Mouse (Mus musculus) embryonic facial prominence, embryonic 12.5 days (tissue): ENCODE measurements at regions not wholly inside any gene's neighbourhood (a gene's known extent, or its start where the extent isn't known, plus 50 kb on each side); places are given as distances from the start of the nearest gene placed in this dataset.

ENCODE experiments used
- ATAC-seq: fragments of 200-750 bp; cut with Nextera tagmentation; 2 replicates; pipeline ENCODE4 v1.8.0; 2017; ENCODE audit not compliant: insufficient number of reproducible peaks, insufficient read depth, low FRiP score, low TSS enrichment
- H3K27ac ChIP-seq: fragments of 300-500 bp; sonication (generic); 2 replicates; pipeline ENCODE4 v1.5.1; 2016; ENCODE audit warnings: mild to moderate bottlenecking
- H3K27me3 ChIP-seq: fragments of 300-500 bp; sonication (generic); 2 replicates; pipeline ENCODE4 v1.6.1; 2016; ENCODE audit warnings: mild to moderate bottlenecking, moderate library complexity
- H3K36me3 ChIP-seq: fragments of 300-500 bp; sonication (generic); 2 replicates; pipeline ENCODE4 v1.6.1; 2016; ENCODE audit warnings: mild to moderate bottlenecking
- H3K4me1 ChIP-seq: fragments of 300-500 bp; sonication (generic); 2 replicates; pipeline ENCODE4 v1.6.1; 2016
- H3K4me2 ChIP-seq: fragments of 300-500 bp; sonication (generic); replicated peaks from 2 replicates; pipeline ENCODE4 v1.6.1; 2016; ENCODE audit warnings: mild to moderate bottlenecking, moderate library complexity
- H3K4me3 ChIP-seq: fragments of 300-500 bp; sonication (generic); 2 replicates; pipeline ENCODE4 v1.5.1; 2016; ENCODE audit warnings: mild to moderate bottlenecking
- H3K9ac ChIP-seq: fragments of 300-500 bp; sonication (generic); 2 replicates; pipeline ENCODE4 v1.6.1; 2016; ENCODE audit warnings: mild to moderate bottlenecking, moderate library complexity
- H3K9me3 ChIP-seq: fragments of 300-500 bp; sonication (generic); 2 replicates; pipeline ENCODE4 v1.6.1; 2016; ENCODE audit warnings: mild to moderate bottlenecking, moderate library complexity
- WGBS: fragments of 180-500 bp; shearing (Covaris S2); methylation state at CpG from one replicate; pipeline ENCODE4 v1.1.7; 2016; 5-methylcytosine and 5-hydroxymethylcytosine counted together

DNA sequence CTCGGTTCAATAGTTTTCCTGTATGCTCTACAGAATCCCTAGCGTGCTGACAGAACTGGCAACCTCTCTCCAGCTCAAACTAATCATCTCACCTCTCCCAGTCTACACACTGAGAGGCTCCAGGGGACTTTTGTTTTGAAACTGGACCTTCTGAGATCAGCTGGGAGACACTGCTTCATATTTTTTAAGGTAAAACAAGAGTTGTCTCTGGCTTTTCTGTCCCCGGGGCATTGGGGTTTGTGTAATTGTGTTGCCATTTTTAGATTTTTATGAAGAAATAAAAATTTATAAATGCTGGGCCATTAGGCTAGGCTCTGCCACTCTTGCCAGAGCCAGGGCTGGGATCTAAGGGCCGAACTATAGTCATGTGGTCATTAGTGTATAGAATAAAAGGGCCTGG, 179.8 kb upstream of the Cdh5 start:
- ATAC-seq: no peak
- Histone ChIP-seq H3K4me2 (no peak overlapping the region), H3K9ac (no peak overlapping the region), H3K36me3 (no peaks in the 10 kb centered on the region), H3K4me3 (no peak overlapping the region), H3K27me3 (no peaks in the 10 kb centered on the region), H3K4me1 (no peaks in the 10 kb centered on the region), H3K9me3 (no peaks in the 10 kb centered on the region), H3K27ac (no peak overlapping the region)
- 82% methylated on average over 4 of the region's 4 CpGs for WGBS

DNA sequence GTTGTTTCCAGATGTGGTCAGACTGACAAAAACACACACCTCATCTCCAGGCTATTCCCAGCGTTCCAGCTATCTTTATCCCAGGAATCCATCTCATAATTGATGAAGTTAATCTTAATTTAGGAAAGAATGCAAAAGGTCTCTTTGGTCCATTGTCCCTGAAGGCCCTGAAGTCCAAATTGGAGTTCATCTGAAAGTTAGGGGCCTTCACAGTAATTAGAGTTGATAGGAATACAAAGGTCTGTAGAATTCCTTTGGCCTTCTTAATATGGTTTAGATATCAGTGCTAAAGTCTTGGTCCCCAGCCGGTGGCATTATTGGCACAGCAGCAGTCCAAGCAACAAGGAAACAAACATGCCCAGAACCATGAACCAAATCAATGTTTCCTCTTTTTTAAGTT, 178.7 kb upstream of the Cdh5 start:
- WGBS: 44% methylated on average over 2 of the region's 2 CpGs
- H3K27me3 ChIP-seq: no peaks in the 10 kb centered on the region
- no peak overlapping the region for H3K9ac ChIP-seq
- no peaks in the 10 kb centered on the region for H3K9me3 ChIP-seq
- no peaks in the 10 kb centered on the region for H3K36me3 ChIP-seq
- no peak overlapping the region for H3K4me2 ChIP-seq
- no peak overlapping the region for H3K4me3 ChIP-seq
- H3K27ac ChIP-seq: no peak overlapping the region
- ATAC-seq: no peak
- no peaks in the 10 kb centered on the region for H3K4me1 ChIP-seq

GRCm38 (mm10) chr8:103932681-103933080, 168.7 kb upstream of the Cdh5 start:
- Histone ChIP-seq H3K4me3 (no peak overlapping the region), H3K27ac (no peak overlapping the region), H3K4me2 (no peak overlapping the region), H3K36me3 (no peaks in the 10 kb centered on the region), H3K27me3 (no peaks in the 10 kb centered on the region), H3K9me3 (no peaks in the 10 kb centered on the region), H3K4me1 (no peaks in the 10 kb centered on the region), H3K9ac (no peak overlapping the region)
- no peak; the same call in 1 of the 2 replicates for ATAC-seq
- 18% methylated on average over 1 of the region's 1 CpGs for WGBS

DNA sequence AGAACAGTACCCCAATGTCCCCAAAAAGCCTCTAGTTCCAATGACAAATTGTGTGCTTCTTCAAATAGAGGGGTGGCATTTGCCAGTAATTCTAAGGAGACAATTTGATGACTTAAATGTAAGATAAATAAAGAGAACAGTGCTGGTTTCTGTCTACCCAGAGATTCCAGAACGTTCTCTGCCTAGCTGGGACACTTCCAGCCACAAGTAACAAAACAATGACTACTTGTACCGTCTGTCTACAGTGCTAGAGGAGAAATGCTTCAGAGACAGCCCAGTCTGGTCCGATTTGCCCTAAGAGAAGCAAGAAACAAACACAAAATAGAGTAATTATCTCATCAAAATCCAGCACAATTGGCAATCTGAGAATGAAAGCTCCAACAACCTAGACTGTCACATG, 164.9 kb upstream of the Cdh5 start:
- Histone ChIP-seq H3K27ac (no peak overlapping the region), H3K27me3 (no peaks in the 10 kb centered on the region), H3K4me1 (0 out of 2 replicates have a peak, but pooled peaks cover 3% of the 10 kb centered on the region), H3K4me2 (no peak overlapping the region), H3K9ac (no peak overlapping the region), H3K36me3 (no peaks in the 10 kb centered on the region), H3K9me3 (peaks cover under 1% of the 10 kb centered on the region; the same call in 1 of the 2 replicates), H3K4me3 (no peak overlapping the region)
- ATAC-seq: no peak
- 69% methylated on average over 3 of the region's 3 CpGs for WGBS

GRCm38 (mm10) chr8:103938283-103939230, 162.9 kb upstream of the Cdh5 start:
- H3K27ac ChIP-seq: no peak overlapping the region
- H3K27me3 ChIP-seq: no peaks in the 10 kb centered on the region
- H3K4me1 ChIP-seq: 0 out of 2 replicates have a peak, but pooled peaks cover 3% of the 10 kb centered on the region
- H3K9ac ChIP-seq: no peak overlapping the region
- H3K36me3 ChIP-seq: no peaks in the 10 kb centered on the region
- peaks cover 4% of the 10 kb centered on the region; the same call in 1 of the 2 replicates for H3K9me3 ChIP-seq
- no peak for ATAC-seq
- H3K4me3 ChIP-seq: no peak overlapping the region
- 50% methylated on average over 11 of the region's 11 CpGs for WGBS
- no peak overlapping the region for H3K4me2 ChIP-seq

GRCm38 (mm10) chr8:103940958-103941532, 160.4 kb upstream of the Cdh5 start:
- H3K27me3 ChIP-seq: no peaks in the 10 kb centered on the region
- 0 out of 2 replicates have a peak, but pooled peaks cover 3% of the 10 kb centered on the region for H3K4me1 ChIP-seq
- H3K4me3 ChIP-seq: no peak overlapping the region
- WGBS: 86% methylated on average over 6 of the region's 6 CpGs
- H3K27ac ChIP-seq: no peak overlapping the region
- H3K9me3 ChIP-seq: peaks cover 4% of the 10 kb centered on the region; the same call in 1 of the 2 replicates
- ATAC-seq: no peak
- H3K9ac ChIP-seq: no peak overlapping the region
- H3K36me3 ChIP-seq: no peaks in the 10 kb centered on the region
- H3K4me2 ChIP-seq: no peak overlapping the region

DNA sequence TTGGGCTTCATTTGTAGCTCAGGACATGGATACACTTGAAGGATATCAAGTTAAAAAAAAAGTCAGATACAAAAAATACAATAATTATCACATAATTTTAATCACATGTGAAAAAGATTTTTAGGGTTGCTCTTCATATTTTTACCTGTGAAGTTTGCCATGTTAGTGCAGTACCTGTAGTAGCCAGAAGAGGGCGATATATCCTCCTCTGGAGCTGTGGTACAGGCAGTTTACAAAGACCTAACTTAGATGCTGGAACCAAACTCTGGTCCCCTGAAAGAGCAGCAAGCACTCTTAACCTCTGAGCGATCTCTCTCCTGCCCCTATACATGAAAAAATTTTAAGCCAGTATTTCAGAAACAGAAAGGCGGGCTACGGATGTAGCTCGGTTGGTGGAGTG, 153.0 kb upstream of the Cdh5 start:
- H3K4me2 ChIP-seq: no peak overlapping the region
- no peaks in the 10 kb centered on the region for H3K36me3 ChIP-seq
- WGBS: 80% methylated on average over 5 of the region's 5 CpGs
- no peaks in the 10 kb centered on the region for H3K27me3 ChIP-seq
- no peak overlapping the region for H3K9ac ChIP-seq
- no peaks in the 10 kb centered on the region for H3K9me3 ChIP-seq
- no peak overlapping the region for H3K4me3 ChIP-seq
- H3K27ac ChIP-seq: no peak overlapping the region
- ATAC-seq: no peak
- H3K4me1 ChIP-seq: no peaks in the 10 kb centered on the region

- no peaks in the 10 kb centered on the region for H3K4me1 ChIP-seq
- no peaks in the 10 kb centered on the region for H3K36me3 ChIP-seq
- 63% methylated on average over 4 of the region's 4 CpGs for WGBS
- H3K9ac ChIP-seq: no peak overlapping the region
- no peak for ATAC-seq
- H3K4me3 ChIP-seq: no peak overlapping the region
- no peak overlapping the region for H3K4me2 ChIP-seq
- H3K27me3 ChIP-seq: no peaks in the 10 kb centered on the region
- H3K27ac ChIP-seq: no peak overlapping the region
- H3K9me3 ChIP-seq: no peaks in the 10 kb centered on the region
These were observed 151.0 kb upstream of the Cdh5 start for GRCm38 (mm10) chr8:103950460-103950859.

GRCm38 (mm10) chr8:103953586-103953985, 147.8 kb upstream of the Cdh5 start:
- Histone ChIP-seq H3K4me1 (no peaks in the 10 kb centered on the region), H3K4me3 (no peak overlapping the region), H3K27ac (no peak overlapping the region), H3K27me3 (no peaks in the 10 kb centered on the region), H3K9ac (no peak overlapping the region), H3K36me3 (no peaks in the 10 kb centered on the region), H3K4me2 (no peak overlapping the region), H3K9me3 (no peaks in the 10 kb centered on the region)
- no peak for ATAC-seq
- 86% methylated on average over 2 of the region's 2 CpGs for WGBS

DNA sequence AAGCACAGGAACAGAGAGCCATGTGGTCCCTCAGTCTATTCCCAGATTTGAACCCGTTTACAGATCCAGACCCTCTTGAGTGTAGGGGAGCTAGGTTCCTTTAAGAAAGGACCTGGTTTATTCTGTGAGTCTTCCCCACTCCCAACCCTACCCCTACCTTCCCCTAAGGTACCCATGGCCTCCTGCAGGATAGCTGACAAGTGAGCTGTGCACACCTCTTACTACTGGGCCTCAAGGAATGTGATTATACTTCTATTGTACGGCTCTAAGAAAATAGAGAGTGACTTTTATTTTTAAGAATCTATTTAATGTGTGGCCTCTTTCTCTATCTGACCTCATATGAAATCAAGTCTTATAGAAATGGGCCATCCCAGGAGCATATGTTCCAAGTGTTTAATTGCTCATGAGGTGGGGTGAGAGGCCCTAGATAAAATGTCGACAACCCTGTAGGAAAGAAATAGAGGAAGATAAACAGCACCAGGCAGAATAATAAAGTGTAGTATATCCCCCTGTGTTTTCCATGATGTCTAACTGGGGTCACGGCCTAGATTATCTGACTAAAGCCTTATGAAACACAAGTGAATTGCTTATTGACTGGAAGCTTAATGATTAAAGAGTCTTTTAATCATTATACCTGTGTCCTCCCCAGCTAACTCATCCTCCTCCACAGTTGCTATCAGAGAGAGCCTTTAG, 145.7 kb upstream of the Cdh5 start:
- ATAC-seq: no peak
- 87% methylated on average over 4 of the region's 4 CpGs for WGBS
- no peak overlapping the region for H3K4me3 ChIP-seq

GRCm38 (mm10) chr8:103964293-103964918, 137.0 kb upstream of the Cdh5 start:
- Histone ChIP-seq H3K27me3 (no peaks in the 10 kb centered on the region), H3K27ac (no peak overlapping the region), H3K4me2 (no peak overlapping the region), H3K36me3 (no peaks in the 10 kb centered on the region), H3K4me1 (no peaks in the 10 kb centered on the region), H3K4me3 (no peak overlapping the region), H3K9ac (no peak overlapping the region), H3K9me3 (no peaks in the 10 kb centered on the region)
- 55% methylated on average over 7 of the region's 7 CpGs for WGBS
- ATAC-seq: no peak

More for the DNA sequence above, 145.7 kb upstream of the Cdh5 start:
- Histone ChIP-seq H3K27me3 (no peaks in the 10 kb centered on the region), H3K4me2 (no peak overlapping the region), H3K36me3 (no peaks in the 10 kb centered on the region), H3K27ac (no peak overlapping the region), H3K9me3 (no peaks in the 10 kb centered on the region), H3K9ac (no peak overlapping the region), H3K4me1 (no peaks in the 10 kb centered on the region)
